Mouse (Mus musculus) MEL (cell line): ENCODE results near the gene Slc34a1. TPM values are rescaled to one million over a fixed set of nuclear protein-coding genes. Genes with fewer than 3 reads are reported as not detected.
A peak's percentile ranks its signal among the peaks of the same experiment; 100 is the strongest.

Source experiments
- DNase-seq: peaks from one replicate; pipeline ENCODE4 v3.0.0; 2011; ENCODE audit warnings: low read depth, low spot score
- H3K27ac ChIP-seq: 2 replicates; pipeline ENCODE4 v1.5.1; 2012; ENCODE audit warnings: low read depth, mild to moderate bottlenecking, control low read depth, low read length, moderate library complexity; ENCODE audit not compliant: control insufficient read depth
- H3K27me3 ChIP-seq, 2 experiments: fragments of 150-350 bp in 1 of 2; sonication (generic) in 1 of 2; 2 replicates each; pipeline ENCODE4 v1.6.1; 2012; ENCODE audit warnings: low read length in 2 of 2, mild to moderate bottlenecking in 2 of 2, improper control_type of control experiment in 1 of 2, moderate library complexity in 1 of 2; ENCODE audit not compliant: insufficient read depth in 2 of 2, control insufficient read depth in 1 of 2
- H3K36me3 ChIP-seq, 2 experiments: 2 replicates each; pipeline ENCODE4 v1.6.1; 2012 to 2014; ENCODE audit warnings: low read length in 2 of 2, improper control_type of control experiment in 1 of 2, inconsistent platforms in 1 of 2, mild to moderate bottlenecking in 1 of 2; ENCODE audit not compliant: insufficient read depth in 2 of 2, control insufficient read depth in 1 of 2
- H3K4me1 ChIP-seq, 2 experiments: fragments of 150-350 bp in 1 of 2; sonication (generic) in 1 of 2; 2 replicates each; pipeline ENCODE4 v1.6.1; 2012; ENCODE audit warnings: low read length in 2 of 2, improper control_type of control experiment in 1 of 2, mild to moderate bottlenecking in 1 of 2; ENCODE audit not compliant: insufficient read depth in 2 of 2, control insufficient read depth in 1 of 2
- H3K4me3 ChIP-seq, 2 experiments: fragments of 150-350 bp in 1 of 2; sonication (generic) in 1 of 2; 2 replicates each; pipeline ENCODE4 v1.5.1; 2012; ENCODE audit warnings: low read depth in 2 of 2, low read length in 2 of 2, mild to moderate bottlenecking in 2 of 2, moderate library complexity in 2 of 2, control low read depth in 1 of 2, improper control_type of control experiment in 1 of 2; ENCODE audit not compliant: control insufficient read depth in 1 of 2, insufficient read depth in 1 of 2
- H3K79me2 ChIP-seq: 2 replicates; pipeline ENCODE4 v1.6.1; 2012; ENCODE audit warnings: mild to moderate bottlenecking, low read length, moderate library complexity; ENCODE audit not compliant: control insufficient read depth, poor library complexity, insufficient read depth
- H3K9ac ChIP-seq: 2 replicates; pipeline ENCODE4 v1.6.1; 2012; ENCODE audit warnings: low read depth, mild to moderate bottlenecking, control low read depth, low read length, moderate library complexity; ENCODE audit not compliant: control insufficient read depth, poor library complexity, severe bottlenecking
- H3K9me3 ChIP-seq: fragments of 150-350 bp; sonication (generic); replicated peaks from 2 replicates; pipeline ENCODE4 v1.6.1; 2012; ENCODE audit warnings: mild to moderate bottlenecking, low read length, improper control_type of control experiment, moderate library complexity; ENCODE audit not compliant: insufficient read depth
- CHD2 ChIP-seq: IDR thresholded peaks from 2 replicates; pipeline ENCODE4 v1.6.1; 2011; ENCODE audit warnings: low read length, improper control_type of control experiment
- E2F4 ChIP-seq: IDR thresholded peaks from 2 replicates; pipeline ENCODE4 v1.6.1; 2011; ENCODE audit warnings: low read depth, low read length, improper control_type of control experiment, borderline replicate concordance
- ELF1 ChIP-seq: IDR thresholded peaks from 2 replicates; pipeline ENCODE4 v1.6.1; 2014; ENCODE audit warnings: low read depth, mild to moderate bottlenecking, inconsistent platforms, low read length, improper control_type of control experiment, moderate library complexity
- EP300 ChIP-seq, 2 experiments: IDR thresholded peaks; 2 replicates each; pipeline ENCODE4 v1.6.1; 2011; ENCODE audit warnings: improper control_type of control experiment in 2 of 2, low read length in 2 of 2, low read depth in 1 of 2, mild to moderate bottlenecking in 1 of 2
- GABPA ChIP-seq: IDR thresholded peaks from 2 replicates; pipeline ENCODE4 v1.6.1; 2012; ENCODE audit warnings: low read depth, mild to moderate bottlenecking, inconsistent platforms, low read length, improper control_type of control experiment, moderate library complexity
- GATA1 ChIP-seq: IDR thresholded peaks from 2 replicates; pipeline ENCODE4 v1.6.1; 2011; ENCODE audit warnings: low read depth, low read length, improper control_type of control experiment
- HCFC1 ChIP-seq: IDR thresholded peaks from 2 replicates; pipeline ENCODE4 v1.6.1; 2012; ENCODE audit warnings: low read depth, mild to moderate bottlenecking, inconsistent platforms, low read length, improper control_type of control experiment, moderate library complexity
- JUND ChIP-seq: IDR thresholded peaks from 2 replicates; pipeline ENCODE4 v1.6.1; 2011; ENCODE audit warnings: low read depth, mild to moderate bottlenecking, improper control_type of control experiment, low read length
- KAT2A ChIP-seq: conservative IDR thresholded peaks from 2 replicates; pipeline ENCODE4 v1.6.1; 2012; ENCODE audit warnings: low read depth, low read length, improper control_type of control experiment, inconsistent platforms
- MAX ChIP-seq: IDR thresholded peaks from 2 replicates; pipeline ENCODE4 v1.6.1; 2011; ENCODE audit warnings: low read length, improper control_type of control experiment
- MAZ ChIP-seq: IDR thresholded peaks from 2 replicates; pipeline ENCODE4 v1.6.1; 2012; ENCODE audit warnings: low read depth, mild to moderate bottlenecking, inconsistent platforms, low read length, improper control_type of control experiment
- MXI1 ChIP-seq: IDR thresholded peaks from 2 replicates; pipeline ENCODE4 v1.6.1; 2011; ENCODE audit warnings: mild to moderate bottlenecking, low read depth, low read length, improper control_type of control experiment
- MYB ChIP-seq: IDR thresholded peaks from 2 replicates; pipeline ENCODE4 v1.6.1; 2011; ENCODE audit warnings: mild to moderate bottlenecking, low read depth, low read length, improper control_type of control experiment
- MYC ChIP-seq: IDR thresholded peaks from 2 replicates; pipeline ENCODE4 v1.6.1; 2011; ENCODE audit warnings: low read depth, mild to moderate bottlenecking, low read length, improper control_type of control experiment, moderate library complexity
- NELFE ChIP-seq: IDR thresholded peaks from 2 replicates; pipeline ENCODE4 v1.6.1; 2011; ENCODE audit warnings: low read depth, low read length, improper control_type of control experiment
- NRF1 ChIP-seq: IDR thresholded peaks from 2 replicates; pipeline ENCODE4 v1.6.1; 2014; ENCODE audit warnings: low read depth, mild to moderate bottlenecking, inconsistent platforms, low read length, improper control_type of control experiment, moderate library complexity; ENCODE audit not compliant: poor library complexity, insufficient read depth, severe bottlenecking
- POLR2A ChIP-seq, 2 experiments: IDR thresholded peaks; 2 replicates each; pipeline ENCODE4 v1.6.1; 2011 to 2012; ENCODE audit warnings: low read length in 2 of 2, mild to moderate bottlenecking in 2 of 2, control low read depth in 1 of 2, improper control_type of control experiment in 1 of 2, low read depth in 1 of 2, moderate library complexity in 1 of 2; ENCODE audit not compliant: control insufficient read depth in 1 of 2, insufficient read depth in 1 of 2, poor library complexity in 1 of 2
- POLR2AphosphoS2 ChIP-seq: IDR thresholded peaks from 2 replicates; pipeline ENCODE4 v1.6.1; 2011; ENCODE audit warnings: low read length, improper control_type of control experiment
- SIN3A ChIP-seq: IDR thresholded peaks from 2 replicates; pipeline ENCODE4 v1.6.1; 2012; ENCODE audit warnings: low read length, improper control_type of control experiment, inconsistent platforms
- SMC3 ChIP-seq: IDR thresholded peaks from 2 replicates; pipeline ENCODE4 v1.6.1; 2011; ENCODE audit warnings: low read depth, low read length, improper control_type of control experiment
- TAL1 ChIP-seq: IDR thresholded peaks from 2 replicates; pipeline ENCODE4 v1.6.1; 2012; ENCODE audit warnings: mild to moderate bottlenecking, inconsistent platforms, low read length, moderate library complexity, mixed read lengths
- TBP ChIP-seq: IDR thresholded peaks from 2 replicates; pipeline ENCODE4 v1.8.0; 2011; ENCODE audit warnings: low read depth, low read length, improper control_type of control experiment
- TCF12 ChIP-seq: IDR thresholded peaks from 2 replicates; pipeline ENCODE4 v1.6.1; 2014; ENCODE audit warnings: low read depth, mild to moderate bottlenecking, inconsistent platforms, low read length, improper control_type of control experiment, moderate library complexity
- USF1 ChIP-seq: IDR thresholded peaks from 2 replicates; pipeline ENCODE4 v1.6.1; 2014; ENCODE audit warnings: low read depth, mild to moderate bottlenecking, inconsistent platforms, low read length, improper control_type of control experiment, moderate library complexity
- USF2 ChIP-seq, 2 experiments: IDR thresholded peaks; 2 replicates each; pipeline ENCODE4 v1.6.1; 2011 to 2012; ENCODE audit warnings: improper control_type of control experiment in 2 of 2, low read length in 2 of 2, borderline replicate concordance in 1 of 2, inconsistent platforms in 1 of 2, low read depth in 1 of 2, mild to moderate bottlenecking in 1 of 2; ENCODE audit not compliant: insufficient read depth in 1 of 2
- ZKSCAN1 ChIP-seq: IDR thresholded peaks from 2 replicates; pipeline ENCODE4 v1.6.1; 2012; ENCODE audit warnings: low read depth, mild to moderate bottlenecking, inconsistent platforms, low read length, improper control_type of control experiment, moderate library complexity
- ZMIZ1 ChIP-seq: IDR thresholded peaks from 2 replicates; pipeline ENCODE4 v1.6.1; 2012; ENCODE audit warnings: low read depth, mild to moderate bottlenecking, inconsistent platforms, low read length, improper control_type of control experiment, moderate library complexity
- polyA plus RNA-seq, 2 experiments: library from polyadenylated mRNA; stranded (reverse) in 1 of 2; unstranded in 1 of 2; fragments of >175 nt in 1 of 2; fragments of >200 nt in 1 of 2; gene quantifications; 2 replicates each; pipeline versions ENCODE4 v1.2.1 to v1.2.4; 2012; ENCODE audit warnings: low replicate concordance in 2 of 2, low read depth in 1 of 2; ENCODE audit not compliant: insufficient read length in 2 of 2, insufficient read depth in 1 of 2, missing spikeins in 1 of 2
- total RNA-seq: library from RNA; depleted of rRNA; stranded (reverse); fragments of 300-350 nt; gene quantifications from 2 replicates; pipeline ENCODE4 v1.2.3, GENCODE M21; 2012

Gene Slc34a1
- total and polyA plus RNA-seq, 3 experiments = not detected

DNA sequence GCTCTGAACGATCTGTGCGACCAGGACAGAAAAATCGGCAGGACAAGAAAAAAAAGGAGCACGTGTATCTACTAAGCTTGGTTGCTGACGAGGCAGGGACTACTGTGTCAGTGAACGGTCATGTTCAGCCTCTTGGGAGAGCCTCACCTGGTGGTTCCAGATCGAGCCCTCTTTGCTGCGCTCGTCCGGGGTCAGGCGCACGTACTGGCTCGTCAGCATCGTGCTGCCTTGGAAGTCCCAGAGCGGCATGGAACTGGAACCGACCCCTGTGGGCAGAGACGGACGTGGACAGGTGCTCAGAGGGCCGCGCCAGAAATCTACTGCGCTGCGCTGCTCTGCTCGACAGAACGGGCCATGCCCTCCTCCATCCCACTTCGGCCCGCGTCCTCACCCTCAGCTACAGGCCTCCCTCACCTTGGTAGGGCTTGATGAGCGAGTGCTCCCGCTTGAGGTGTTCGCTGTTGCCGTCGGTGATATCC lies 36.0 kb upstream of the Slc34a1 start:
- DNase-seq = no peak
- peak overlapping the region; percentile 88 for H3K9ac ChIP-seq
- peaks cover 10 to 30% of the 10 kb centered on the region in 2 experiments for H3K4me1 ChIP-seq
- no peaks in the 10 kb centered on the region for H3K27me3 ChIP-seq
- peaks cover 50% of the 10 kb centered on the region for H3K79me2 ChIP-seq
- H3K36me3 ChIP-seq = peaks cover 8 to 29% of the 10 kb centered on the region in 2 experiments
- H3K9me3 ChIP-seq = no peaks in the 10 kb centered on the region
- TF ChIP-seq MAX = peak; percentile 75
- no peak for TF ChIP-seq NRF1
- TF ChIP-seq TCF12 = no peak
- TF ChIP-seq MYC = peak; percentile 69; the same call in 1 of the 2 replicates
- TF ChIP-seq MXI1 = peak; percentile 65; the same call in 1 of the 2 replicates
- peak overlapping the region; percentile 79 to 91 for H3K4me3 ChIP-seq
- H3K27ac ChIP-seq = peak overlapping the region; percentile 94

DNA sequence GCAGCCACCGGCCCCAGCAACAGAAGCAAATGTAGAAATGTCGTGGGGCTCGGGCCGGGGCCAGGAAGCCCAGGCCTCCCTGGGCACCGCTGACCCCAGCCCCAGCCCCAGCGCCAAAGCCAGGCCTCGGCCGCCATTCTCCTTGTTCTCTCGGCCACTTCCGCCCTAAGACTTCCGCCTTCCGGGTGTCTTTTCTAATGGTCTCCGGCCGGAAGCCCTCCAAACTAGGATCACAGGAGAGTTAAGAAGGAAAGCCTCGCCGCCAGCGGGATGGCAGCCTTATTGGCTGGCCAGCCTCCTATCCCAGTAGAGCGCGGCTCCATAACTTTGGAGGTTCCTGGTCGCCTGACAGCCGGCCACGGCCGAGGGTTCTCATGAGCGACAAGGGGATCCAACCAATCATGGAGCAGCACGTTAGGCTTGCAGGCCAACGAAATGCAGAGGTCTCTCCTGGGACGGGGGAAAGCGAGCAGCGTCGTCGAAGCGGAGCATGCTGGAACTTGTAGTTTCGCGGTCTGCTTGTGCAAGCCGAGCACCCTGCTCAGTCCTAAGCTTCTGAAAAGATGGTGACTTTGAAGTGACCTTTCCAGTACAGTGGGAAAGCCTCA lies 35.4 kb upstream of the Slc34a1 start, which contains the start of gene Lman2:
Lman2 (minus strand) TSS at position 331 of the 608 bp plus-strand sequence.
- Histone ChIP-seq H3K9ac (peak within 1 kb of the TSS; percentile 88), H3K27ac (peak within 1 kb of the TSS; percentile 94), H3K4me1 (peaks cover 10 to 30% of the 10 kb centered on the region in 2 experiments), H3K4me3 (peak within 1 kb of the TSS; percentile 79 to 91), H3K79me2 (peaks cover 48% of the 10 kb centered on the region), H3K9me3 (no peaks in the 10 kb centered on the region), H3K27me3 (no peaks in the 10 kb centered on the region), H3K36me3 (peaks cover 6 to 29% of the 10 kb centered on the region in 2 experiments)
- peak; percentile 67; the same call in 1 of the 2 replicates for TF ChIP-seq ZMIZ1
- TF ChIP-seq USF2 (IDR thresholded peaks at IDR 0.05; ENCODE audit: borderline replicate concordance in 1 of 2, insufficient read depth in 1 of 2, low read depth in 1 of 2, low read length in 2 of 2) = no peak
- peak; percentile 38 for TF ChIP-seq TBP
- peak; percentile 97 for TF ChIP-seq HCFC1
- 0 out of 2 replicates have a peak, but pooled peaks have one; percentile 50 for TF ChIP-seq E2F4
- TF ChIP-seq POLR2AphosphoS2 = peak; percentile 85
- TF ChIP-seq NELFE = peak; percentile 72
- TF ChIP-seq JUND = no peak
- peak; percentile 88 for TF ChIP-seq MAX
- peak; percentile 27; the same call in 1 of the 2 replicates for TF ChIP-seq TCF12
- TF ChIP-seq USF1 = 0 out of 2 replicates have a peak, but pooled peaks have one; percentile 37
- peak; percentile 42; the same call in 1 of the 2 replicates for TF ChIP-seq MAZ
- TF ChIP-seq KAT2A = peak; percentile 87
- 0 out of 4 replicates have a peak, but pooled peaks of 1 of the 2 experiments have one; percentile 4 for TF ChIP-seq EP300 (IDR thresholded peaks at IDR 0.05; ENCODE audit: low read depth in 1 of 2, low read length in 2 of 2)
- peak; percentile 63; the same call in 1 of the 2 replicates for TF ChIP-seq MYC
- no peak for TF ChIP-seq ZKSCAN1
- TF ChIP-seq POLR2A (IDR thresholded peaks at IDR 0.05; ENCODE audit: control insufficient read depth in 1 of 2, insufficient read depth in 1 of 2, low read depth in 1 of 2, low read length in 2 of 2, poor library complexity in 1 of 2) = peak; percentile 73 to 79
- no peak for TF ChIP-seq GABPA
- TF ChIP-seq GATA1 = no peak
- no peak for TF ChIP-seq MYB
- TF ChIP-seq CHD2 = peak; percentile 64
- no peak for TF ChIP-seq SMC3
- peak; percentile 57; the same call in 1 of the 2 replicates for TF ChIP-seq MXI1
- TF ChIP-seq SIN3A = peak; percentile 75
- TF ChIP-seq ELF1 = peak; percentile 97
- no peak for TF ChIP-seq TAL1
- peak; percentile 99 for DNase-seq
